In genomic region chr8:62034351-62034750, GRCm38 (mm10) we compare ENCODE assay signal across 19 mouse cellular contexts.
DNase-seq lines count a peak whose midpoint lies in the region; ATAC-seq and TF ChIP-seq lines count a peak whose summit lies in the region.
"Had no signal": no experiment of that assay in that cellular context is flagged by ENCODE, and none has a peak within 500 bp of the region (broad histone marks: within the 10 kb centered on the region; RNA-seq: fewer than 3 reads in every experiment).

No protein-coding gene starts in this region.

- no peak overlapping the region for H3K9ac ChIP-seq in heart, adult 2 months (ENCODE audit: low read depth, low read length)
- H3K9ac ChIP-seq in kidney, postnatal 0 days (ENCODE audit: low read depth, low read length), result no peak overlapping the region
- H3K9ac ChIP-seq in midbrain, postnatal 0 days (replicated peaks; ENCODE audit: low read length, poor library complexity, severe bottlenecking), result no peak overlapping the region
- H3K9ac ChIP-seq in midbrain, embryonic 13.5 days (replicated peaks), result no peak overlapping the region
- H3K9ac ChIP-seq: embryonic facial prominence, embryonic 15.5 days; limb, embryonic 13.5 days; liver, embryonic 14.5 days had no signal

- no peaks in the 10 kb centered on the region for H3K79me2 ChIP-seq in heart, adult 2 months (replicated peaks; ENCODE audit: control insufficient read depth, insufficient read depth, low read length)

- no peak overlapping the region for H3K4me2 ChIP-seq in kidney, postnatal 0 days (ENCODE audit: low read length)
- H3K4me2 ChIP-seq in midbrain, postnatal 0 days (ENCODE audit: low read depth, low read length, poor library complexity, severe bottlenecking), result no peak overlapping the region
- H3K4me2 ChIP-seq in midbrain, embryonic 13.5 days (replicated peaks), result no peak overlapping the region
- H3K4me2 ChIP-seq: embryonic facial prominence, embryonic 15.5 days; limb, embryonic 13.5 days had no signal

- intact Hi-C loops in heart, adult 2 months (cut with DNase I), result loop anchor here (2.0 to 10.0 kb wide), 2 partner anchors 140 to 510 kb away; no protein-coding TSS in a partner anchor

- WGBS in heart, adult 2 months, result 60% methylated on average over 3 of the region's 3 CpGs
- WGBS in kidney, postnatal 0 days, result 64% methylated on average over 3 of the region's 3 CpGs
- WGBS in midbrain, postnatal 0 days, result 66% methylated on average over 3 of the region's 3 CpGs
- WGBS in midbrain, embryonic 13.5 days, result 78% methylated on average over 3 of the region's 3 CpGs

- no peaks in the 10 kb centered on the region for H3K27me3 ChIP-seq in heart, adult 2 months (ENCODE audit: control insufficient read depth, insufficient read depth, low read length)
- H3K27me3 ChIP-seq in kidney, postnatal 0 days (ENCODE audit: insufficient read depth, low read length), result no peaks in the 10 kb centered on the region
- no peaks in the 10 kb centered on the region for H3K27me3 ChIP-seq in midbrain, postnatal 0 days (ENCODE audit: insufficient read depth, low read length)
- no peaks in the 10 kb centered on the region for H3K27me3 ChIP-seq in midbrain, embryonic 13.5 days
- H3K27me3 ChIP-seq: embryonic facial prominence, embryonic 15.5 days; limb, embryonic 13.5 days had no signal

- H3K4me3 ChIP-seq in heart, adult 2 months, result no peak overlapping the region
- H3K4me3 ChIP-seq in kidney, postnatal 0 days (replicated peaks; ENCODE audit: low read depth, low read length), result no peak overlapping the region
- H3K4me3 ChIP-seq in midbrain, postnatal 0 days (ENCODE audit: low read depth, low read length), result no peak overlapping the region
- H3K4me3 ChIP-seq in midbrain, embryonic 13.5 days (replicated peaks), result no peak overlapping the region
- H3K4me3 ChIP-seq: embryonic facial prominence, embryonic 15.5 days; limb, embryonic 13.5 days had no signal

- ATAC-seq in kidney, postnatal 0 days (replicated peaks; ENCODE audit: low FRiP score, low read depth), result no peak
- ATAC-seq in midbrain, postnatal 0 days (ENCODE audit: low FRiP score), result no peak
- no peak for ATAC-seq in midbrain, embryonic 13.5 days
- ATAC-seq: Patski had no signal

- no peaks in the 10 kb centered on the region for H3K4me1 ChIP-seq in heart, adult 2 months (ENCODE audit: control insufficient read depth, insufficient read depth, low read length)
- no peaks in the 10 kb centered on the region for H3K4me1 ChIP-seq in kidney, postnatal 0 days (replicated peaks; ENCODE audit: insufficient read depth, low read length)
- no peaks in the 10 kb centered on the region for H3K4me1 ChIP-seq in midbrain, postnatal 0 days (ENCODE audit: insufficient read depth, low read length)
- no peaks in the 10 kb centered on the region for H3K4me1 ChIP-seq in midbrain, embryonic 13.5 days (replicated peaks)
- H3K4me1 ChIP-seq: embryonic facial prominence, embryonic 15.5 days; limb, embryonic 13.5 days had no signal

- peak; percentile 63 for TF ChIP-seq CTCF in heart, adult 2 months (IDR thresholded peaks at IDR 0.05)
- peak; percentile 57 for TF ChIP-seq CTCF in kidney, postnatal 0 days (IDR thresholded peaks at IDR 0.05; ENCODE audit: low read depth)
- TF ChIP-seq CTCF in midbrain, postnatal 0 days (IDR thresholded peaks at IDR 0.05), result peak; percentile 58

- TF ChIP-seq POLR2A in heart, adult 2 months (IDR thresholded peaks at IDR 0.05; ENCODE audit: insufficient read depth, low read depth, low read length), result no peak

- TF ChIP-seq EP300 in heart, adult 2 months (IDR thresholded peaks at IDR 0.05; ENCODE audit: insufficient read depth, low read depth, low read length), result no peak

- no peaks in the 10 kb centered on the region for H3K9me3 ChIP-seq in kidney, postnatal 0 days (replicated peaks; ENCODE audit: low read length)
- no peaks in the 10 kb centered on the region for H3K9me3 ChIP-seq in midbrain, postnatal 0 days (ENCODE audit: low read length)
- no peaks in the 10 kb centered on the region for H3K9me3 ChIP-seq in midbrain, embryonic 13.5 days
- H3K9me3 ChIP-seq: embryonic facial prominence, embryonic 15.5 days; limb, embryonic 13.5 days had no signal

- DNase-seq in heart, adult 2 months, result no peak
- no peak for DNase-seq in heart, adult 11 months
- peak; percentile 50 for DNase-seq in kidney, postnatal 0 days (ENCODE audit: low spot score)
- no peak for DNase-seq in kidney, adult 8-10 months
- DNase-seq in midbrain, postnatal 0 days (ENCODE audit: low spot score), result peak; percentile 13
- DNase-seq in right cerebral cortex, postnatal 14 days, result no peak
- no peak for DNase-seq in right cerebral cortex, postnatal 36 days (ENCODE audit: low spot score in 2 of 2)
- DNase-seq: cerebellum, adult 18-20 months; cerebellum, postnatal 25 days; embryo, embryonic 11 days; kidney, adult 2 months; lung, postnatal 14 days; retina, postnatal 1 day; thymus, postnatal 14 days had no signal

- H3K36me3 ChIP-seq in heart, adult 2 months (ENCODE audit: control insufficient read depth, insufficient read depth, low read length), result no peaks in the 10 kb centered on the region; the same call in 1 of the 2 replicates
- no peaks in the 10 kb centered on the region for H3K36me3 ChIP-seq in kidney, postnatal 0 days (ENCODE audit: insufficient read depth, low read length)
- no peaks in the 10 kb centered on the region for H3K36me3 ChIP-seq in midbrain, postnatal 0 days (ENCODE audit: insufficient read depth, low read length)
- H3K36me3 ChIP-seq in midbrain, embryonic 13.5 days, result no peaks in the 10 kb centered on the region
- H3K36me3 ChIP-seq: embryonic facial prominence, embryonic 15.5 days; limb, embryonic 13.5 days had no signal

- no peak overlapping the region for H3K27ac ChIP-seq in heart, adult 2 months
- H3K27ac ChIP-seq in kidney, postnatal 0 days, result no peak overlapping the region
- no peak overlapping the region for H3K27ac ChIP-seq in midbrain, postnatal 0 days (ENCODE audit: low read depth, low read length)
- H3K27ac ChIP-seq in midbrain, embryonic 13.5 days, result no peak overlapping the region
- H3K27ac ChIP-seq: embryonic facial prominence, embryonic 15.5 days; limb, embryonic 13.5 days; liver, embryonic 14.5 days had no signal

Comparison
In these comparisons a context has a peak if more than half of its experiments do, and no peak if none do; other contexts are left out.
1. DNase-seq: peak in kidney, postnatal 0 days (single experiment) and midbrain, postnatal 0 days (single experiment); none in heart, adult 2 months (0 of 2), heart, adult 11 months (single experiment), kidney, adult 8-10 months (0 of 2), right cerebral cortex, postnatal 14 days (single experiment) and right cerebral cortex, postnatal 36 days (0 of 2).
2. Peak in every context shown above with its lines, with median percentiles within 50 percentile points of each other: CTCF ChIP-seq.